Mouse (Mus musculus): ENCODE results near the gene Necab2.

Gene Necab2

DNA sequence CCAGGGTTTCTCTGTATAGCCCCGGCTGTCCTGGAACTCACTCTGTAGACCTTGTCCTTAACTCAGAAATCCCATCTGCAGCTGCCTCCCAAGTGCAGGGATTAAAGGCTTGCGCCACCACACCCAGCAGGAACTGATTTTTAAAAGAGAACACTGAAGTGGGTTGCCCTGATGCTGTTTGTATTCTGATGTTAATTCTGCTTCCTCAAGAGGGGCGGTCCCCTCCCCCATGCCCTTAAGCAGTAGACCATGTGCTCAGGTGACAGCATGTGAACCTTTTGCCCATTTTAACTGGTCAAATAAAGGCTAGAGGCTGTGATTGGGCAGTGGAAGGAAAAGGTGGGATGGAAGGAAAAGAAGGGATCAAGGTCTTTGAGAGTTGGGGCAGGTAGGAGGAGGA, 69.2 kb downstream of the Necab2 start:
- no peak for DNase-seq (ENCODE audit: low read depth, low spot score)

DNA sequence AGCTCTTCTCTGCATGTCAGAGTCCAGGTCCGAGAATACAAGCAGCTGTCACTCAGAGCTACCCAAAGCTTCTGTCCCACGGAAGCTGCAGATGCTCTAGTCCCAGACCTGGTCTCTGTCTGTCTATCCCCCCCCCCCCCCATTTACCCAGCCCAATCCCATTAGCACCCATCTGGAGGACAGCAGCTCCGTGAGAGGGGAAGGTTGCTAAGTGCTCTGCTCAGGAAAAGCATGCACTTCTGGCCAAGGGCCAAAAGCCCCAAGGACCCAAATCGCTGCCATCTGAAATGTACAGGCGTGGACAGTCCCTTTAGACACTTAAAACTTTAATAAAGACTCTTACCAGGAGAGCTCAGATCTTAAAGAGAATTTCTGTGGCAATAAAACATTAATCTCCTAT, 70.2 kb downstream of the Necab2 start:
- no peak for DNase-seq (ENCODE audit: low read depth, low spot score)

DNA sequence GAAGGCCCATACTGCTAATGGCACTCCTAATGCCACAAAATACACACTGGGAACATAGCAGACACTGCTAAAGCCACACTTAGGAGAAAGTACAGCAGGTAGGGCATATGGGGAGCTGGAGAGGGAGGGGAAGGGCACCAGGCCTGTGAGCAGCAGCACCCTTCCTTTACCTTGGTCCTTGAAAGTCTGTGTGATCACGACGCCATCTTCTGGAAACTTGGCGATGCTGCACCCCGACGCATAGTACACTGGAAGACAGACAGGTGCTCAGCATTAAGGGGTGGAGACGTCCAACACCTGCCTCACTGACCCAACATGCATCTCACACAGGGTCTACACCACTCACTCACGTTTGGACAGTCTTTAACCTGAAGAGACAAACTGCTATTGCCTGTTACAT, 73.6 kb downstream of the Necab2 start:
- peak; percentile 38 for DNase-seq (ENCODE audit: low read depth, low spot score)
